Mouse (Mus musculus): ENCODE measurements around the gene Ndufaf2.
A peak's percentile ranks its signal among the peaks of the same experiment; 100 is the strongest.

Ndufaf2 gene

DNA sequence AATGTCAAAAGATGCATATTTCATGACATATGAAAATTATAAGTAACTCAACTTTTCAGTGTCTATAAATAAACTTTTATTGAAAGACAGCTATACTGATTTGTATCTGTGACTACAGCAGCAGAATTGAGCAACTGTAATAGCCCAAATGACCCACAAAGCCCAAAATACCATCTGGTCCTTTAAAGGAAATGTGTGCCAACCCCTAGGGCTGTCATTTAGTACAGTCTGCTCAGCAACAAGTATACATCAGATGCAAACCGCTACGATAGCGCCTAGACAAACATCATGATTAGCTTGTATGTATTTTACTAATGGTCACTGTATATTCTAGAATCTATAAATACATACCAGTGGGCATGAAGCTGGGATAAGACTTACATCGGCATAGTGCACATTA lies 74.3 kb downstream of the Ndufaf2 start:
- DNase-seq = no peak

DNA sequence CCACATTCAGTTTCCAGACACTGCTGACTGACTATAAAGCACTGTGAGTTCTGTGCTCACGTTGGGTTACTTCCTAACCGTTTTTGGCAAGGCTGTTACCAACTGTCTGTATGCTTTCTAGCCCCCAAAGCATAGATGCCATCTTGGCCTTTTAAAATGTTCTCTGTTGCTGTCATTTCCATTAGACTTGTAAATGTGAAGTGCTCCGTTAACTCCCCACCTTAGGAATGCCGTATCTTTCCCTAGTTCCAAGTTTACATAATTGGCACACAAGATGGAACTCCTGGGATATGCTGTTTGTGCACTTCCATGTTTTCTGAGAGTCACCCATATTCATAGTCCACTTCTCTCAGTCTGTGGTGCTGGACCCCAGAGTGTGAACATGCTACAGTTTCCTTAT lies 80.5 kb downstream of the Ndufaf2 start:
- no peak for DNase-seq

DNA sequence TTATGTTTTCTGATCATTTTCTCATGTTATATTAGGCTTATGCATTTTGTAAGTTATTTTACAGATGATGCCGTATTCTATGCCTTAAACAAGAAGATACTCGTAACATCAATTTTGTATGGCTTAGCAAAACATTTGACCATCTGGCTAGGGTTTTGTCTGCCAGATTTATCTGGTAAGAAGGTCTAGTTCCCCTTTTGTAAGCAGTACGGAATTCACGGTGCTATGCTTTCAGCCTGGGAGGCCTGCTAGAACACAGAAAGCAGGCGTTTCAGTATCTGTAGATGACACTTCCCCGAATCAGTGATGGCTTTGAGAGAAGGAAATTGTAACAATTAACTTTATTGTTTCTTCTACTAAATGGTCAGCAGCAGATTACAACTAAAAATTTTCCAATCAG lies 80.9 kb downstream of the Ndufaf2 start:
- no peak for DNase-seq

DNA sequence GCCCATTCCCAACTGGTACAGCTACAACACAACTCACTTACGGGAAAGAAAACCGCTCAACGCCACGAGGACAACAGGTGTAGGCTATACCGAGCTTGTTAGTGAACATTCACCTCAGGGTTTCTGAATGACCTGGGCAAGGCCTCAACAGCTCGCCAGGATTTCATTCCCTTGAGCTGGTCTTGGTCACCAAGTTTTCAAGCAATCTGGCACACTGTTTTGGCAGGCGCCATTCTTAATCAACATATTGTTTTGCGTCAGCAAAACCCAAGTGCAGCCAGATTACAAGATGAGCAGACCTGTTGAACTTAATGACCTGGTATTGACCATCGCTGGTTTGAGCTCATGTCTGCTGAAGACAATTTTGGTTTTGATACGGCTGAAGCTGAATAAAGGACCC lies 88.3 kb downstream of the Ndufaf2 start:
- no peak for DNase-seq

DNA sequence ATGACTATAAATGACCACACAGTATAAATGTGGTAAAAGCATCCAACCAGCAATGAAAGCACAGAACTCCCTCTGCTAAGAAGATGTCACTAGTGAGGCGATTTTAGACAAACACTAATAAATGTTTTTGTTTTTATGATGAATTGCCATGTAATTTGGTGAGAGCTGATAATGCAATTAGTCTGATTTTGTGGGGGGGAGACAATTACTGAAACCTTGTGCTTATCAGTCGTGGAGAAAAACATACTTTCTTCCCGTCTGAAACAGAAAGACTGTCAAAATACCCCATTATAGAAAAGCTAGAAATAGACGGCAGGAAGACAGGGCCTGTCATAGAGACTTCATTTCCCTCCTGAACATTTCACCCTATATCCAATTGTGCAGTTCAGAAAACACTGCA lies 89.3 kb downstream of the Ndufaf2 start:
- DNase-seq = no peak

DNA sequence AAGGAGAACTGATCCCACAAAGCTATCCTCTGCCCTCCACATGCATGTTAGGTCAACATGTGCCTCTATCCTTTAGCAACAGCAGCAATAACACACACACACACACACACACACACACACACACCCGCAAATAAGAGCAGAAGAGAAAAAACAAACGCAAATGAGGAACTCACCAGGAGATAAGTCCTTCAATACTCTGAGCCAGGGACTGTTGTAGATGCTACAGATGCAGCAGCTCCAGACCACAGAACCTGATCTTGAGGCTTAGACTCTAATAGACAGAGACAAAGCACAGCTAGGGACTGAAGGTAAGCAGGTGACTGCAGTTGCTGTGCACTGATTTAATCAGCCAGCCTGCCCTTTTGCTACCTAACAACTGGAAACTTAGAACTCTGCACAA lies 92.4 kb downstream of the Ndufaf2 start:
- no peak for DNase-seq

DNA sequence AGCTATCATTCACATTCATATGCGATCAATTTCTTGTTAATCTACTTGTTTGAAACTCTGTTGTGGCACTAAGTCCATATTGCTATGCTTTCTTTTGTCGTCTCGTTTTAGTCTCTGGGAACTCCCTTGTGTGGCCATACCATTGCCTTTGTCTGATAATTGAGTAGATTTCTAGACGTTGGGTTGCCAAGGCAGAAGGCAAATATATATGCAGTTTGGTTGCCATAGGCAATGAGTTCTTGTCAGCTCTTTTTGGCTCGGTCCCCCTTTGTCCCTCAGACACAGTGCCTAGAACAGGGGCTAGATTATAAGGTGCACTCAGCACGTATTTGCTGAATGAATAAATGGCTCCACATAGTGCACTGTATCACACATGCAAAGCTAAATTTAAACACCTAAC lies 94.1 kb downstream of the Ndufaf2 start:
- no peak for DNase-seq

DNA sequence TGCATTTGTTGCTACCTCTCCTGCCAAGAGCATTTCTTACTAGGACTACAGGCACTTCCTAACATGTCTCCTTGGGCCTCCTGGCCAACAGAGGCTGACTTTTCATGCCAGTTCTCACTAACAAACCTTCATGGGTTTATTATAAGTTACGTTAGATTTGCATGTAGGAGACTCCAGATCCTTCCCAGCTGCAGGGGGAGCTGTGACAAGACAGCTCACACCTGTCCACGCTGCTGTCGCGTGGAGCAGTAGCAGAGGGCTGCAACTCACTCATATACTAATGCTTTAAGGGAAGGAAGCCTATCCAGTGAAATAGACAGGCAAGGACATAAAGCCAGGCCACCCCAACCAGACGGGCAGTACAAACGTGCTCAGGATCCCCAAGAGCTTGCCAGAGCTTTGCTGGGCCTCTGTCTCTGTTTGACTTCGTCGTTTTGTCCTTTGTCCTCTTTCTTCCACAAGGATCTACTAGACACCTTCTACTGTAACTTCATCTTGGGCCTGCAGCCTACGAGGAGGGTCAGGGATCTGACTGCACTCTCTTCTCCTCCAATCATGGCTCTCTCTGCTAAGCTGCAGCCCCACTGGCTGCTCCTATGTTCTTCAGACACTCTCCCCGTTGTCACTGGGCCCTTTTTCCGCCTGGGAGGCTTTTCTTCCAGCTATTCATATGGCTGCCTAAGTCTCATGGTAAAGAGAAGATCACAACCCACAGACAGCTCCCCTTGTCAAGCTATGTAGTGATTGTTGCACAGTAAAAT lies 94.9 kb downstream of the Ndufaf2 start:
- no peak for DNase-seq

DNA sequence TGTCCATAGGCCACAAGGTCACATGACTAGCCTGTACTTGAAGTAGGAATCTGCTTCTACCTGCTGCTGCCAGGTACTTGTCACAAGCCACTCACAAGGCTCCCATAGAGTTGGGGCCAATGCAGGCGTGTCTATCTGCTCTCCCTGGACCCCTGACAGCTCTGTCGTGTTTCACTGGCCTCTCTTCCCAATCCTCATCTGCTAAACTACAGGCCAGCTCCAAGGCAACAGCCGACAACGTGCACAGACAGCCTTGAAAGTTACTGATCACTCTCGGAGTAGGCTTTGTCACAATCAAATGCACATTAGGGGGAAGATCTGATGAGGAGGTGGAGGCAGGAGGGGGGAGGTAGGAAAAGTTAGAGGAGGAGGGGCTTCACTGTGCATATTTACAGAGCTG lies 95.5 kb downstream of the Ndufaf2 start:
- DNase-seq = no peak

DNA sequence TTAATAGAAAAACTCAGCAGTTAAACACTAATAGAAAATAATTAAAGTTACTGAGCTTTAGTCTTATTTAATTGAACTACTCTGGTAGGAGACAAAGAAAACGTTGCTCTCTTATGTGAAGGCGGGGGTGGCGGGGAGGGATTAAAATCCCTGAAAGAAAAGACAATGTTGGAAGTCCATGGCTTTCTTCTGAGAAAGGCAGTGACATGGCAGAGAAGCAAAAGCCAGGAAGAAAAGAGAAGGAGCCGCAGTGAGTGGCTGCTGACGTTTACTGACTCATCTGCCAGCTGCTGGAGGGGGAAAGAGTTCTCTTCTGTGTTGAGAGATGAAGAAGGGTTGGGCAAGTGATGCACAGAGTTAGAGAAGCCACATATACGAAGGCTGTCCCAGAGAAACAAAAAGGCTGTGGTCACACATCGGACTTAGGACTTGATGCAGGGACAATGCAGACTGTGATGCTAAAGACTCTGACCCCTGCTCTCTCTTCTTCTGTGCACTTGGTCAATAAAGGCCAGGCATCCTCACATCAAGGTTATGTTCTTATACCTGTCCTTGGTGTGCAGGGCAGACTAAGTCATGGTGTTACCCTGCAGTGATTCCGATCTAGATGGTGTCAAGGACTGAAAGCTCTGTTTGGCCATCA lies 97.4 kb downstream of the Ndufaf2 start:
- DNase-seq = no peak

DNA sequence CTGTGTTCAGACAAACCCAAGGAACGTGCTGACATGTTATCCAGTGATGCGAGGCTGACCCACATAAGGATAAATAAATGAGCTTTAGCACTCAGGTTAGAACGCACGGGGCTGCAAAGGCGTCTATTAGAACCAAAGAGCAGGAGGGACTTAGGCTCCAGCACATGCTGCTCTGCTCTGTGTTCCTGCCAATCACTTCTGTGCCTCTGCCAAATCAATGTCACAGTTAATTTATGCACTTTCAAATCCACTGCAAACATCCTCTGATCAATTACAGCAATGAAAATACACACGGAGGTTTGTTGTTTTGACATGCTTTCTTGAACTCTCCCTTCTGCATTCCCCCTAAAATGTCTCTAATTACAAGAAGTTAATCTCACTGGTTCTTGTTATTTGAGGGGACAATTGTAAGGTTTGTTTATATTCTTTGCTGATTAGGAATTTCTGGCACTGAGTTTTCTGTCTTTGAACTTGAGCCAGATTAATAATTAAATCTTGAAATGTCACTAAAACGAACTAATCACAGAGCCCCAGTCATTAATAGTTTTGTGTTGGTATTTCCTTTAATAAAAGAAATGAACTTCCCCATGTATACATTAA lies 98.0 kb downstream of the Ndufaf2 start:
- DNase-seq = no peak

DNA sequence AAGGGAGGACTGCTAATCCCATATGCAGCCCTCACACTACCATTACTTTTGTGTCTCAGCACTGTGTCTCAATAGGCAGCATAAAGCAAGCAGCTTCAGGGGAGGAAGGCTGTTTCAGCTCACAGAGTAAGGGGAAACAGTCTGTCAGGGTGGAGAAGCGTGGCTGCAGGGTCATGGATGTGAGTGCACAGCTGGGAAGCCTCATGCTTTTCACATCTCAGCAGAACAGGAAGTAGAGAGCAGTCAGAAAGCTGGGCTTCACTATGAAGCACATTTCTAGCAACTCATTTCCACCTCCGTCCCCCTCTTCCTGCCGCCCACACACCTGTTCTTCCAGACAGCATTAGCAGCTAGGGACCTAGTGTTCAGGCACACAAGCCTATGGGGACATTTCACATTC lies 101.5 kb downstream of the Ndufaf2 start:
- DNase-seq = peak; percentile 27 to 51

DNA sequence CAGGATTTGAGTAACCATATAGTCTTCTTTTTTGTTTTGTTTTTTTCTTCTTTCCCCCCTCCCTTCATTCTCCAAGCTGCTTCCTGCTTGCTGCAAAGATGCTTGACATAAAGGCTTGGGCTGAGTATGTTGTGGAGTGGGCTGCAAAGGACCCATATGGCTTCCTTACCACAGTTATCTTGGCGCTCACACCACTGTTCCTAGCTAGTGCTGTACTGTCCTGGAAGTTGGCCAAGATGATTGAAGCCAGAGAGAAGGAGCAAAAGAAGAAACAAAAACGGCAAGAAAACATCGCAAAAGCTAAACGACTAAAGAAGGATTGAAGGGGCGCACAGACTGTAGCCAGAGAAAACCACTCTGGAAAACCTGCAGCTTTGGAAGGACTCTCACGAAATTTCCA lies 111.1 kb downstream of the Ndufaf2 start:
- no peak for DNase-seq

DNA sequence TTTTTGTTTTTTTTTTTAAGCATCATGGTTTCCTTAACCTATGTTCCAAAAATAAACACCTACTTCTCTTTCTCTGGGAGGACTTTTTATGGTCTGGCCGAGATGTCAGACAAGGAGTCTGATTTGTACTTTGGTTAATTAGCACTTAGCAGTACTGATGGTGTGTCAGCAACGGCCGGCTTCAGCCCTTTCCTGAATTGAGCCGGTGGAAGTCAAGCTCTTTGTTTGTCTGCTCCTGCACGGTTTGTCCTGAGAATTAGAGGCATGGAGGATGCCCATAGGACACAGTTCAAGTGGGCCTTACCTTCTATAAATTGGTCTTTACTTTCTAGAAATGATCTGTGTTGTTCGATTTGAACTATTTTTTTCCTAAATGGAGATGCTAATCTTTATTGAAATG lies 111.5 kb downstream of the Ndufaf2 start:
- DNase-seq = no peak

DNA sequence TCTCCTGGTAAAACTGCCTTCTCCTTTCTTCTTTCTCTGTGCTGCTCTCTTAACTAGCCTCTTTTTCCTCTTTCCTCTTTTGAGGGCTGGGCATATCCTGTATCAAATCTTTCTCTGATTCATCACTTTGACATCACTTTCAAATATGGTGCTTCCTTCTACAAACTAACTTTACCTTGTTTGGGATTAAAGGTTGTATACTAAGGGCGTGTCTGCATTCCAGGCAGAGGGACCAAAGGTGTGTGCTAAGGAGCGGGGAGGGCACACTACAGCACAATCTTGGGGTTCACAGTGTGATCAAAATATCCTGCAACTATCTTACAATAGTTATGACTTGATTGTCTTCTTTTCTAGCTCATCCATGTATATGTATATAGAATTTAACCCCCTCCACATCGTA lies 112.4 kb downstream of the Ndufaf2 start:
- DNase-seq = no peak

DNA sequence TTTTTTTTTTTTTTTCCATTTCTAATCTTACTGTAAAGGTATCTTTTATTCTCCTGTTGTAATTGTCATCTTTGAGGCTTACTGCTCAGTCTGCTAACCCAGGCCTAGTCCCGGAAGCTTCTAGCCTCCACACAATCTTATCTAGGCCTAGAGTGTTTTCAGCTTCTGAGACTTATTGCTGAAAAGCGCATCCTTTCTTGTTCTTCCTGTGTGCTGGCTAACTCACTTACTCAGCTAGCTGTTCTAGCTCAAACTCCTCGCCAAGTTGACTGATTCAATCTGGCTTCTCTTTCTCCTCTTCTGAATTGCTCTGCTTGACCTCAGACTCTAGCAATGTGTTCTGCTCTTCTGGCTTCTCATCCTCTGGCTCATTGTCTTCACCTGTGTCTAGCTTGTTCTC lies 112.8 kb downstream of the Ndufaf2 start:
- DNase-seq = no peak

DNA sequence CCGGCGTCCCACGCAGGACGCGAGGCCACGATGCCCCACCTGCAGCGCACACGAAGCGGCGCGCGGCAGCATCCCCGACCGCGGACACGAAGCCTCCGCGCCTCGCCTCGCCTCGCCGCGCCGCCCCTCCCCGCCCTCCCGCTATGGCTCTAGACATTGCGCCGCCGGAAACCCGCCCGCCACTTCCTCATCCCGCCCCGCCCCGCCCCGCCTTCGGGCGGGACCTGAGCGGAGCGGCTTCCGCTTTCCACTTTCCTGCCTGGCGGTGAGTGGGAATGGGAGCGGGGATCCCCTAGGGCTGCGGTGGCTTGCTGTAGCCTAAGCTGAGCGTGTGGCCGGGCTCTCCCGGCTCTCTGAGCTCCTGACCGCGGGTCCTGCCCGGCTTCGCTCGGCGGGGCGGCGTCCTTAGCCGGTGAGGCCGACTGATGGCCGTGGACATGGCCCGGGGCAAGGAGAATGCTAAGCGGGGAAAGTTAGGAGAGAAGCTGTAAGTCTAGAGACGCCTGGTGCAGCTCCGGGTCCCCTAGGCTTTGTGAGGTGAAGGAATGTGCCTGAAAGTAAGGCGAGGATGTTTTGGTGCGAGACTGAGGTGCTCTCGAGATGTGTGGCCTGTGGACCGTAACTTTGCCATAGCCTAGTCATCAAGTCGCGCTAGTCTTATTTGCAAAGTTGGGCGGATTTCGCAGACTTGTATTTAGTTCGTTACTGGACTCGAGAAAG lies 114.0 kb downstream of the Ndufaf2 start, which contains the start of gene Smim15:
Gene Smim15 (plus strand): TSS at position 225 of the 720 bp plus-strand sequence.
- peak; percentile 78 to 79 for DNase-seq

DNA sequence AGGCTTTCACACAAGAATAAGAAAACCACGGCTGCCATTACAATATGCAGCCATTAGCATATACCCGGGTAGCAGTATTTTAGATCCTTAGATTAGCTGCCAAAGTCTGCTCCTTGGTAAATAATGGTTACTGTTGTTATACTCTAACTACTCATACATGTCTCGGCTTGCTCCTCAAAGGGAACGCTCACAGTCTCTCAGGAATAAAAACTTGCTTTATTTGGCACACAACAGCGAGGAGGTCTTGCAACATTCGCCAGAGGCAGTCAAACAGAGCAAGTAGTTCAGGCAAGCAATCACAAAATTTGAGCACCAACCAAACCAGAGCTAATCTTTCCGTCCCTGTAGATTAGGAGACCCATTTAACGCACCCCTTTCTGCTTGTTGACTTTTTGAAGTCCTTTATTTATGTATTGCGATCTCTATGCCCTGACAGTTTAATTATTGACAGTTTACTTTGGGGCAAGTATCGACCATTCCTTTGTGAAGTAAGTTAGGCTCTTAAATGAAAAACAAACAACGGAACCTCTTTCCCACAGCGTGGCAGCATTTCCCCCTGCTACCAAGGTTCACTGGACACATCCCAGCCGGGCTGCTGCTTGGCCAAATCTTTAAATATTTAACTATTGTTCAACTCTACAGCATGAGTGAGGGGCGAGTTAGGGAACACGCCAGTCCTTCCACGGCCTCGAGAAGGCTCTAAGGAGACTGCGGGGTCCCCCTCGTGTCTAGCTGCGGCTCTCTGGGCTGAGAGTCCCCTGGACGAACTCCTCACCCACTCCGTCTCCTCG lies 114.8 kb downstream of the Ndufaf2 start:
- no peak for DNase-seq

DNA sequence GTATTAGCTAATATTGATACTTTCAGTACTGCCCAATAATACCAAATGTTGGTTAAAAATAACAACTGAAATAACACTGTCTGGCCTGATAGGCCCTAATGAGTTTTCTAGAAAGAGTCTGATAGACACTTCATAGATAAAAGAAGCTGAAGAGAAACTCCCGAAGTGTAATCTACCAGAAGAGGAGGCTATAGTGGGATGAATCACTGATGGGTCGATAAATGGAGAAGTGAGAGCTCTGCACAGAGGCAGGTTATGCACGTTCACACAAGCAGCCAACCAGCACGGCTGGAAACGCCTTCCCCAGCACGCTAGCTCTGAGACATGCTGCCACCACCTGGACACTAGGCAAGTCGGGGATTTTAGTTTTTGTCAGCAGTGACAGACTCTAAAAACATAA lies 117.1 kb downstream of the Ndufaf2 start:
- DNase-seq = peak; percentile 50 to 61

DNA sequence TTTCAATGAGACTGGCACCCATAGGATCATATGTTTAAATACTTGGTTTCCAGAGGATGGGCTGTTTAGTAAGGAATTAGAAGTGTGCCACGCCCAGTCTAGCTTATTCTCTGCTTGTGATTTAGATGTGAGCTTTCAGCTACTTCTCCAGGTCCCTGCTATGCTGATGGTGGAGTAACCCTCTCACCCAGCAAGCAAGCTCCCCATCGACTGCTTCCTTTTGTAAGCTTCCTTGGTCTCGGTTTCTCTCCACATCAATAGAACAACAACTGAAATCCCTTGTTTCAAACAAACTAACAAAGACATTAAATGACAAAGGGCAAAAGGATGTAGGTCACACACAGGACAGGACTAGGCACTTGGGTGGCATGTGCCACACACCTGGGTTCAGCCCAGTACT lies 118.0 kb downstream of the Ndufaf2 start:
- no peak for DNase-seq

DNA sequence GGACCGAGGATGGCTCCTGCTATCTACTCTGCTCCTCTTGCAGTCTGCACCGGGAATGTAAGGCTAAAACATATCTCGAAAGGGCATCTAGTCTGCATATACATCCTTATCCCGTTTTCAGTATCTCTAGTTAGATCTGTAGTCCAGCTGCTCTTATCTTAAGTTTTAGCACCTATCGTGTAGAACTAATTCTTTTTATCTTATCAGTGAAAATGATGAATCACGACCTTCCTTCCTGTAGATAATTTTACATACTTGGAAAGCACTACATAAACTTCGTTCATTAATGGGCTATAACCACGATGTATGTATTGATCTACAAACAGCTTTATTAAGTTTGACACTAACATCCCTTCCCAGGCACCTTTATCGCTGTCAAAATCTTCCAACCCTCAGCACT lies 118.5 kb downstream of the Ndufaf2 start:
- no peak for DNase-seq

DNA sequence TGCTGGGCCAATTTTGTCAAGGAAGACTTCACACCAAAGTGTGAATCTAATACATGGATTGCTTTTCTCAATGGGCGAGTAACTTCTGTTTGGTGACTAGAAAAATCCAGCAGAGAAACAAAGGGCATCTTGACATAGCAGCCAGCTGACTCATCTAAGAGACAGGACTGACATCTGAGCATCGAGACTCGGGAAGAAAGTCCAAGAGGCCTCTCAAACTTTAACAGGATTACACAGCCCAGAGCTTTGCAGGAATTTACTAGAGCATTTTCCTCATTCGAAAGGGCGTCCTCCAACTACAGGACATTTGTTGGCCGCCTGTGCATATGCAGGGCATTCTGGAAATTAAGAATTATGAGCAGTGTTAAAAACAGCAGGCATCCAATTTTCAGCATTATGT lies 119.0 kb downstream of the Ndufaf2 start:
- no peak for DNase-seq

DNA sequence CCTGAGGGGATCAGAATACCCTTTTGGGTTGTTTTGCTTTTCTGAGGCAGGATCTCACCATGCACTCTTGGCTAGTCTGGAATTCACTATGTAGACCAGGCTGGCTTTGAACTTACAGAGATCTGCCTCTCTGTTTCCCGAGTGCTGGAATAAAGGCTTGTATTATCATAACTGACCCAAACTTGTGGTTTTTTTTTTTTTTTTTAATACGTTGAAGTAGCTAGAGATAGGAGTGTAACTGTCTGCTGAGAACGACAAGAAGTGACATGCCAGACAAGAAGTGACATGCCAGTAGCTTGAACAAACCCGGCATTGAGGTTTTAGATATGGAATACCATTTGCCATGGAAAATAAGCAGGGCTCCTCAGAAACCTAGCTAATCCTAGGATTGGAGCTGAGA lies 125.6 kb downstream of the Ndufaf2 start:
- no peak for DNase-seq
